Mouse (Mus musculus) right cerebral cortex, postnatal 14 days (tissue): ENCODE results near the gene Pde8b.
"Not testable (repeated sequence)": the region's sequence is repeated elsewhere in the genome, so short reads cannot be mapped to it uniquely, and the experiment has no call there.

Source experiments
- DNase-seq: peaks from one replicate; pipeline ENCODE4 v3.0.0; 2022

The Pde8b gene

DNA sequence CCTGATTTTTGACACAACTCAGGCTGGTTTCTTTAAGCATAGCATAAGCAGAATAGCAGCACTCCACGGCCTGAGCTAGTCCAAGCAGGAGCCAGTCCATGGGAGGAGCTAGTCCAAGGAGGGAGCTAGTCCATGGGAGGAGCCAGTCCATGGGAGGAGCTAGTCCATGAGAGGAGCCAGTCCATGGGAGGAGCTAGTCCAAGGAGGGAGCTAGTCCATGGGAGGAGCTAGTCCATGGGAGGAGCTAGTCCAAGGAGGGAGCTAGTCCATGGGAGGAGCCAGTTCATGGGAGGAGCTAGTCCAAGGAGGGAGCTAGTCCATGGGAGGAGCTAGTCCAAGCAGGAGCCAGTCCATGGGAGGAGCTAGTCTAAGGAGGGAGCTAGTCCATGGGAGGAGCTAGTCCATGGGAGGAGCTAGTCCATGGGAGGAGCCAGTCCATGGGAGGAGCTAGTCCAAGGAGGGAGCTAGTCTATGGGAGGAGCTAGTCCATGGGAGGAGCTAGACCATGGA is 34.4 kb downstream of the Pde8b start:
- not testable (repeated sequence) for DNase-seq

DNA sequence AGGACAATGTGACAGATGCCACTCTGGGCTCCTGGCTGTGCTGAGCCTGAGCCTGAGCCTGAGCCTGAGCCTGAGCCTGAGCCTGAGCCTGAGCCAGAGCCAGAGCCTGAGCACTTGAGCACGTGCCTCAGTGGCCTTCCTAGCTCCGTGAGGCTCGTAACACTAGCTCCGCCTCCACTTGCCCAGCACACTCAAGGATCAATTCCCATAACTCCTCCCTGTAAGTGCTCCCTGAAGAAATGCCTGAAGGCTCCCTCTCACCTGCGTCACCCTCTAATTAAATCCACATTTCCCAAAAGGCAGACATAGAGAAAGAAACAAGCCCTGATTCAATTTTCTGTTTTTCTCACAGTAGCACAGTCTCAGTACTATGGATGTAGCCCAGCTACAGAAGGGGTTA is 37.8 kb downstream of the Pde8b start:
- no peak for DNase-seq

DNA sequence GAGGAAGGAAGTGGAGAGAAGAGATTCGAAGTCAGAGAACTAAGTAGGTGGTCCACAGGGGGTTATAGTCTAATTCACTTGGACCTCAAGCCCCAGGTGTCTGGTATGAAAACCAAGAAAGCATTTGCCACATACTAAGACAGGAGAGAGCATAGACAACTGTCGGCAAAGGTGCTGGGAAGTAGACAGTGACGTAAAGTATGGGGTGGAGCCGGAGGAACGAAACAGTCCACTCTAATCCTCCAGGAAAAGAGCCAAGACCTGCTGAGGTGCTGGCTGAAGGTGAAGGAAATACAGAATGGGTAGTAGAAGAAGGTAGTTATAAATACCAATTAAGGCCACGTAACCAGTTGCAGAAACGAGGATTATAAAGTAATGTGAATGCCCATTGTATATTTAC is 42.8 kb downstream of the Pde8b start:
- not testable (repeated sequence) for DNase-seq

DNA sequence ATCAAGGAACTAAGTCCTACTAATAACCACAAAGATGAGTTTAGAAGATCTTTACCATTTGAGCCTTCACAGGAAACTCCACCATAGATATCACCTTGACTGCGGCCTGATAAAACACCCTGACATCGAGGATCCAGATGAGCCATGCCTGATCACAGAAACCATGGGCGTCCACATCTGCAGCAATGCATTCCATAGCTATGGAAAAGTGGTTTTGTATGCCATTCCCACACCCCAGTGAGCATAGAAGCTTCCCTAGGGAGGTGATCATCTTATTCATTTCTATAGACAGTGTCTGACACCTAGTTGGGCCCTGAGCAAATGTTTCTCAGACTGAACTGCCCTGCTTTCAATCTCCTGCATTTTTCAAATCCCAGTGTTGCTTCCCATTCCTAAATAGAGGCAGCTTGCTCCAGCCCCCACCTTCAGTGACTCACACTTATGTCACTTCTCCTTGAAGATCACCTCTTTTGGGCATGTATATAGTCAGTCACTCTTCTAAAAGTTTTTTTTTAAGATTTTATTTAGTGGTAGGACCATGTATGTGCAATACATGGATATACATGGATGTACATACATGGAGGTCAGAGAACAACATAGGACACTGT is 47.9 kb downstream of the Pde8b start:
- DNase-seq = no peak

DNA sequence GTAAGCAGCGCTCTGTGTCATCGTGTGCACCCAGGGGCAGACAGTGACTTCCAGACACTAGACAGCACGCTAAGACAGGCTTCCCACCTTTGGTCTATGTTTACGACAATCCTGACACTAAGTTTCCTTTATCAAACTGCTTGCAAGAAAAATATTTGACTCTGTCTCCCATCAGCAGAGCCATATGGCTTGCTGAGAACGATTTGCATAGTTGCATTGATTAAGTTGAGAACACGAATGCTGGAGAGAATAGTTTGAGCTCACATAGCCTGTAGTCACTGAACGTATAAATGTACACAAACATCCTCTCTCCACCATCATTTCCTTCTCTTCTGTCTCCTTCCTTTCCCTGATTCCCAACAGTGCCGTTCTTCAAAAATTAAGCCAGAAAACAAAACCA is 49.3 kb downstream of the Pde8b start:
- DNase-seq = no peak

DNA sequence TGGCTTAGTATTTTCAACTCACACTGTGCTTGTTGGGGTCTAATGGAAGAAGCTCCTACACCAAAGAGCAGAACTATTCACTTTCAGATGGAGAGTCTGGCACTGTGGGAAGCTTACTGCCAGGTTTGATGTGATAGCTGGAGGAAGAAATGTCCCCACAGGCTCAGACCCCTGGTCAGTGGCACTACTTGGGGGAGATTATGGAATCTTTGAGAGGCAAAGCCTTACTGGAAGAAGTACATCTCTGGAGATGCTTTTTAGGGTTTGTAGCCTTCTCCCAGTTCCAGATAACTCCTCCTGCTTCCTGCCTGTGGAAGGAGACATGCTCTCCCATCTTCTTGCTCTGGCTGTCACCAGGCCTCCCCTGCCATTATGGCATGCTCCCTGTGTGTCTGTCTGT is 50.1 kb downstream of the Pde8b start:
- no peak for DNase-seq

DNA sequence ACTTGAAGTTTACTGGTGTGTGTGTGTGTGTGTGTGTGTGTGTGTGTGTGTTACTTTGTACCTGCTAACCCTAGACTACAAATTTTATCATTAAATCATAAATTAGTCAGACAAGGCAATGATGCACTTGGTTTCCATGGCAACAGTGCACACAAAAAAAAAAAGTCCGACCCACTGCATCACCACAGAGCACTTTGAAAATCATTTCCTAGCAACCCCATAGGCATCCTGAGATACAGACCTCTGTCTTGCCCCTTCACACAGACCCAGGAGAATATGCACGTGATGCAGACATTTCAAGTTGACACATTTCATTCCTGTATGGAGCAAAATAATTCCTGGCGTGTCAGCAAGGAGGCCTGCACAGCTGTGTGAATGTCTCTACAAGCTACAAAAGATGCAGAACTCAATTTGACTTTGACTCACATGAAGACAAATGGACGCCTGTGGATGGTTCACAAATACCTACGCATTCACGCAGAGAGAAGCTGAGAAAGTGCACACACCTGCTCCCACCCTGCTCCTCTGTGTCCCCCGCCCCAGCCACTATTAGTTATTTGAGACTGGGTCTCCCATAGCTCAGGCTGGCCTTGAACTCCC is 53.9 kb downstream of the Pde8b start:
- no peak for DNase-seq

DNA sequence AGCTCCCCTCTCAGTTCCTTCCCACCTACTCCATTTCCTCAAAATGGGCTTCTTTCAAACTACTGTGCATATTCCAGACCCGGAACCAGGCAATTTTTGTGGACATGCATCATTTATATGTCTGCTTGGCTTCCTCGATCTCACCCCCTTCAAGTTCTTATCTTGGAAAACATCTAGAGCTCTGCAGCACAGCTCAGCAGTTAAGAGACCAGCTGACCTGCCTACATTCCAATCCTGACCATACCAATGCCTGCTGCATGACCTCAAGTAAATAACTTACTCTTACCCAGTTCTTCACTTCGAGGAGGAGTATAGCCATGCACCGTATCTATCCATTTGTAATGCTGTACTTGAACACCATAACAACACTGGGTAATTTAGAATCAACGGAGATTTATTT is 58.2 kb downstream of the Pde8b start:
- DNase-seq = no peak

DNA sequence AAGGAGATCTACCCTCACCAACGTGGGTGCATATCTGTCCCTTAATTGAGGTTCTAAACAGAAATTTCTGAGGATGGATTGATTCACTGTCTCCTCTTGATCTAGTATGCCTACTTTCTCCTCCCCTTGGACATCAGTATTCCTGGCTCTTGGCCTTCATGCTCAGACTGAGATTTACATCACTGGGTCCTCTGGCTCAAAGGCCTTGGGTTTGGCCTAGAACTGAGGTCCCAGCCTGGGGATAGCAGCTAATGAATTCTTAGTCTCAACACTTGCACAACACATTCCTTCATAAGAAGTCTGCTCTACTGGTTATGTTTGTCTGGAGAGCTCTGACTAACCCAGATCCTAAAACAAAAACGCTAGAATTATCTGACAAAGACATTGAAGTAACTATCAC is 61.0 kb downstream of the Pde8b start:
- DNase-seq = no peak

DNA sequence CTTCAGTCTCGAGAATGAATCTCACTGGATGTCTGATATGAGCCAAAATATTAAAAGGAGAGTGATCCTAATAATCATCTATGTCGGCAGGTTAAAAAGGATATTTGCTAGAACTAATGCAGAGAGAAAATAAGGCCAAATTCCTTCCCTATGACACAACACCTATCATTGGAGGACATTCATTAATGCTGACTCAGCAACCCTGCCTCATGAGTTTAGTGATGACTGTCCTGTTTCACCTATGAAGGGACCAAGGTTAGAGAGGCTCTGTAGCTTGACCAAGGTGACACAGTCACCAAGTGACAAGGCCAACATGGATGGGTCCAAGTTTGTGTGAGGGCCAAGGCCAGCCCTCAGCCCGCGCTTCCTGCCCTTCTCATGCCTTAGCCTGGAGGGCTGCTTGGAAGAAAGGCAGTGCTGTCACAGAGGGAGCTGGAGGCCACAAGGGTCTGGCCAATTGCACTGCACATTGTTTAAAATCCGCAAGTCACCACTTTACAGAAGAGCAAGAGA is 62.9 kb downstream of the Pde8b start:
- DNase-seq = no peak

DNA sequence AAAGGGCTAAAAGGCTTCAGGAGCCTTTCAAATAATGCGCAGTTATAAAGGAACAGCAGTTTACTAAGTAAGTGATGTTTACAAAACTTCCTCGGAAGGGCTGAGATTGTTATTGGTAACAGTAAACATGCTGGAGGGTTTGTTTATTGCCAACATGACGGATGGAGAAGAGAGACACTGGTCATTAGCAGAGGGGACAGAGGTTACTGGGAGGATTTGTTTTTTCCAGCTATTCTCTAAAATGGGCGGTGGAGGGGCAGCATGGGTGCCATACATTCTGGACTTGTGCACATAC is 63.4 kb downstream of the Pde8b start:
- DNase-seq = no peak

DNA sequence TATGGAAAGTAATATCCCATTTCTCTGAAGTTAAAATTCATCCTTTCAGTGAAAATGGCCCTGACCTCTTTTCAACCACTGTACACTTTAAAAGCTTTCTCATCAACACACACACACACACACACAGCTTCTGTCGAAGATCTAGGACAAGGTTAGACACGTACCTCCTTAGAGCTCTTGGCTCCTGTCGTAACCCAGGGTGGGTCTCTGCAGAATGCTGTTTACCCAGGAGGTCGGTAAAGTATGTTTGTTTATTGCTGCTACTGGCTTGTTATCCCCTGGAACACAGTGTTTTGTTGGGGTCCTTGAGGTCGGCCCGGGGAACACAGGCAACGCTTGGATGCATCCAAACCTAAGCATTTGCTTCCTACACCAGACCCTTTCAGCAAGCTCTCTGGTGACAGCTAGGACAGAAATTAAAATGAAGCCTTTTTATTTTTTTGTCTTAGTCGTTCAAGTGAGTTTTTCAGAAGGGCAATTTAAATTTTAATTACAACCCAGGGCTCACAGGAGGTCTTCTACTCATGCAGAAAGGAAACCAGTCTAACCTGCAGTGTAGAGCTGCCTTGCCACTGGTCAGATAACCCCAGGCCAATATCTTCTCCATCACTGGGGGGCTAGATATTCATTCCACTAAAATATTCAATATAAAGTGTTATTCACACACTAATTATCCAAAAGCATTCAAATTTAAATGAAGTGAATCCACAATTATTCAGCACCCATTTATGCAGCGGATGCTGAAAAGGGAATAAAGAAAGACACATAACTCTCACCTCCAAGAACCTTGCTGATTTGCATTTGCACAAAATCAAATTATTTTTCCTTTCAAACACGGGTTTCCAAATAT is 64.0 kb downstream of the Pde8b start:
- no peak for DNase-seq

DNA sequence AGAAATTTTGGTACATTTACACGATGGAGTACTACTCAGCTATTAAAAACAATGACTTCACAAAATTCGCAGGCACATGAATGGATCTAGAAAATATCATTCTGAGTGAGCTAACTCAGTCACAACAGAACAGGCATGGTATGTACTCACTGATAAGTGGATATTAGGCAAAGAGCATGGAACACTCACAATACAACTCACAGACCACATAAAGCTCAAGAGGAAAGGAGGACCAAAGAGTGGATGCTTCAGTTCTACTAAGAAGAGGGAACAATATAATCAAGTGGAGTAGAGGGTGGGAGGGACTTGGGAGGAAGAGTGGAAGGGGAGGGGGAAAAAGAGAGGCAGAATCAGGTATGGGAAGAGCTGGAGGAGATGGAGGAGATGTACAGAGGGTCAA is 66.5 kb downstream of the Pde8b start:
- no peak for DNase-seq

DNA sequence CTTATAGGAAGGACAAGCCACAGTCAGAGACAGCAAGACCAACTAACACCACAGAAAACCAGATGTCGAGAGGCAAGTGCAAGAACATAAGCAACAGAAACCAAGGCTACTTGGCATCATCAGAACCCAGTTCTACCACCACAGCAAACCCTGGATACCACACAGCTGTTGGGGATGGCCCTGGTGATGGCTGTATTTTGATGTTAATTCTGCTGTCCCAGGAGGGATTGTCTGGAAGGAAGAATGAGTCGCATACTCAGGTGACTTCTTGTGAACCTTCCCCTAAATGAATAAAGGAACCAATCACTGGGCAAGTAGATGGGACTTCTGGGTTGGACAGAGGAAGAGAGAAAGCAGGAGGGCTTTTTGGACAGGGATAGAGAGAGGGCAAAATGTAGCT is 69.9 kb downstream of the Pde8b start:
- no peak for DNase-seq

DNA sequence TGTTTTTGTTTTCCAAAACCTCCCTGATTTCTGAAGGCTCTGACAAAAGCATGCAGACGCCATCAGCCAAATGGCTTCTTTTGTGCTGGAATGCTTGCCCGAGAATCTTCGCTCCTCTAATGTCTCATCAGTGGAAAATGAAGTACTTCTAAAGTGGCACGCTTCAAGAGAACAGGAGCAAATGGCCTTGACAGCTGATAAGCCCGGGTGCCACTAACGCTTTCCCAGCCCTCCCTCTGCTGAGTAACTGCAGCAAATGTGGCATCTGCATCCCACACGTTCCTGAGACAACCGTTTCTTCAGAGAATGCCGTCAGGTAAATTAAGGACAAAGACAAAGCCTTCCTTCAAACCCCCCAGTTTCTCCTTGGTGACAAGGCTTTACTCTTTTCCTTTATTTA is 72.8 kb downstream of the Pde8b start:
- no peak for DNase-seq

DNA sequence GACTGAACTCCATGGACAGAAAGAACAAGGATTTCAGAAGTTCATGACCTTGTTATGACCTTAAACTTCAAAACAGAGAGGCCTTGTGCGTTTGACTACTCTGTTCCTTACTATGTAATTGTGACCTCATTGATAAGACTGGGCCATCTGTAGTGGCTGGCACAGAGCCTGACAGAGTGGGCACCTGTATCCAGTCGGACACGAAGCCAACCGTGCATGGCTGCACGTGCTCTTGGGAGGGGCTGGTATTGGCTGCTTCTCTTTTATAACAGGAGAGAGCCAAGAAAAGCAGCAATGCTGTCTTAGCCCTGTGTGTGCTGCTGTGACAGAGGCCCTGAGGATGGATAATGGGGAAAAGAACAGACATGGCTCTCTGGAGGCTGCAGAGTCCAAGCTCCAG is 73.7 kb downstream of the Pde8b start:
- DNase-seq = peak; percentile 23

DNA sequence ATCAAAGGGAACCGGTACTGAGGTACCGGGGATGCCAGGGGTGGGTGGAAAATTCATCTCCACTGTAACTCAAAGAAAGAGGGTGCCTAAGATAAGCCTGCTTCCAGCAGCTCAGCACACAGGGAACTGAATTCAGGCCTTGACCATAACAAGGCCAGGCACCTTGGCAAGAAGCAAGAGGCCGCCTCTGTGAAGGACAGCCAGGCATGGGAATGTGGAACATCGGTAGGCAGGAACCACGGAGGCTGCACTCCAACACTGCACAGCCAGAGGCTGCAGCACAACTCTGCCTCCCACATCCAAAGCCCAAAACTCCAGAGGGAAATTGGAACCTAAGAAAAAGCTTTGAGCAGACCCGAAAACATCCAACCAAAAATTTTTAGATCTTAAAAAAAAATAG is 75.9 kb downstream of the Pde8b start:
- DNase-seq = no peak

DNA sequence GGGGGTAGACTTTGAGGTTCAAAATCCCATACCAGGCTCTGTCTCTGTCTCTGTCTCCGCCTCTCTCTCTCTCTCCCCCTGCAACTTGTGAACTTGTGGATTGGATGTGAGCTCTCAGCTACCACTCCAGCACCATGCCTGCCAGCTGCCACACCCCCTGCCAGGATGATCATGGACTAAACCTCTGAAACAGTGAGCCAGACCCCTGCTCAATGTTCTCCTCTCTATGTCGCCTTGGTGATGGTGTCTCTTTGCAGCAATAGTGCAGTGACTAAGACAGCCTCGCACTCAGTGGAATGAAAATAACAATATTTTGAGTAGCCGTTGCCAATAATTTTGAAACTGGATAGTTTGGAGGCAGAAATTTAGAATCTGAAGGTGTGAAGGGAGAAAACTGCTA is 77.8 kb downstream of the Pde8b start:
- DNase-seq = no peak

DNA sequence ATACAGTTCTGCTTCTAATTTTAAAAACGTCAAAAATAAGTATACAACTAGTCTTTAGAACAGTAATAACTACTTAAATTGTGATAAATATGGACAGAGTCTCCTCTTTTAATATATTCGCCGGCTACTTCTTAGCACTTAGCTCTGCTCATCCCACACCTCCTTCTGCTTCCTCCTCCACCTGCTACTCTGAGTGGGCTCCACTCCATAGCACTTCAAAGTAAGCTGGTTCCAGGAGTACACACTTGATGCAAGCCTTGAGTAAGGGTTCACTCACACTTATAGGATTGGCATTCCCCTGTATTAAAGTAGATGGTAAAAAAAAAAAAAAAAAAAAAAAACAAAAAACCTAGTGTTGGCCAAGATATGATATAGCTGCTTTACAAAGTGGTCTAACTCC is 89.9 kb downstream of the Pde8b start:
- no peak for DNase-seq

DNA sequence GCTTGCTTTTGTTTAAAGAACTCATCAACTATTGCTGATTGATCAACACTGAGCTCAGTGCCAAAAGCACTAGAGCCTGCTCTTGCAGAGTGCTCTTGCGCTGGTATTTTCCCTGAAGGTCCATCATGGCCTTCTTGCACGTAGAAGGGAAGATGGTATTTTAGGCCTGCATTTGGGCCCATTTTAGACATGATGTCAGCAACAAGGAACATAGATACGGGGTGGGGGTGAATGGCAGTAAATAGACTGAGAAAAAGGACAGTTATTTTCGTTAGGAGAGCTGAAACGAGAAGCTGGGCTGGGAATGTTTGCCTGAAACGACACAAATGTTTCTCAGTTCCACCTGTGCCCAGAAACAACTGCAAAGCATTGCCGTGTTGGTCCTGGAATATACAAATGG is 91.2 kb downstream of the Pde8b start:
- DNase-seq = no peak

DNA sequence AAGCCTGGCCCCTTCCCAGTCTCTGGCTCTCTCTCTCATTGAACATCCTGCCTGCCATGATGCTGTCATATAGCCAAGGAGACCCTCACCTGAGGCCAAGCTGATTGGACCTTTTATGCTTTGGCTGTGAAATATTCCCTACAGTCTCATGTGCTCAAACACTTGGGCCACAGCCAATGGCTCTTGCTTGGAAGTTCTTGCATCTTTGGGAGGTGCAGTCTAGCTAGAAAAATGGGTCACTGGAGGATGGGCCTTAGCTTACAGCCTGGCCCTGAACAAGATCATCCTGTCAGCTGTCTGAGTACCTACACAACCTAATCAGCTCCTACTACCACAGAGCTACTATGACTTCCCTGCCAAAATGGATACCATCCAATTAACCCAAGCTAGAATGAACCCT is 105.4 kb downstream of the Pde8b start:
- no peak for DNase-seq

DNA sequence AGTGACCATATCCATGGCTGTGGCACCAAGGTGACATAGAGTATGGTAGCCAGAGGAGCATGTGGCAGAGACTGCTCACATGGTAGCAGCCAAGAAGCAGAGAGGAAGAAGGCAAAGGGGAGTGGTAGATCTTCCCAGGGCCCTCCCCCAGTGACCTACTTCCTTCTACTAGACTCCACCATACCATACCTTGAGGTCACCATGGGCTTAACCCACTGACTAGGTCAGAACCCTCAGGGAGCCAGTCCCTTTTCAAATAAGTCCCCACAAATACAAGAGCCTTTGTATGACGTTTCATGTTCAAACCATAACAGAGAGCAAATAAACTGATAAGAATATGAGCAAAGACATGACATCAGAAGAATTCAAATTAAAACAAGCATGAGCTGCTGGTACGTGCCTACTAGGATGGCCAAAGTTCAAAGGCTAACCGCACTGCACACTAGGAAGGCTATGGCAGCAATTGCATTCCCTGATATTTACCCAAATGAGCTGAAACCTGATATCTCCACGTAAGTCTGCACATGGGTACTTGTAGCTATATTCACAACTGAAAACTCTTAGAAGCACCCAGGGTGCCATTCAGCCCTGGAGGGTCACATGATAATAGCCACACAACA is 109.6 kb downstream of the Pde8b start:
- no peak for DNase-seq

DNA sequence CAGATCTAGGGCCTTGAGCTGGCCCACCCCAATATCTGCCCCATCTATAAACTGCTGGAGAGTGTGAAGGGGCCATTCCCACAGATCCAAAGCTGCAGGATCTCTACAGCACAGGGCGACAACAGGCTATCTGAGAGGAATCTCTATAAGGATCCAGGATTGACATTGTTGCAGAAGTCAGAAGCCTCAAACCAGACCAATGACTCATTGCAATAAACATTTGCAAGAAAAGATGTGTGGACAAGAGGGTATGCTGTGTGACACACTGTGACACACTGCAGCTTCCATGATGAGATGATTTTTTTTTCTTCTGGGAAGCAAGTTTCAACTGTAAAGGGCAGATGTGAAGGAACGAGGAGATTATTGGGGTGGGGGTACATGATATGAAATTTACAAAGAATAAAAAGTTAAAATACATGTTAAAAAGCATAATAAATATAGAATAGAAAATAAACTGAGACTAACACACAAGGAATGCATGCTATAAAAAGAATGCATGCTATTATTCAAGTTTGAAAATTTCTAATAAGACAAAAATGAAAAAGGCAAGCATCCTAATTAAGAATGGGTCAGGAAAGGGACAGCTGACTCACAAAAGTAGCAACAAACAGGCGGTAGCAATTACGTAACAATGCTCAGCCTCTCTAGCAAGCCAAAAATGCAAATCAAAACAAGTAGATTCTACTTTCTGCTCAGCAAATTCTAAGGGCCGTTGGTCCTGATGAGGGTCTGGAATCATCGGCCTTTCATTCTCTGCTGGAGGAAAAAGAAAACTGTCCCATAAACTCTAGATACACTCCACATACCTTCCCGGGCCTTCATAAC is 114.6 kb downstream of the Pde8b start:
- no peak for DNase-seq
